Mouse (Mus musculus): ENCODE measurements around the gene Phactr1.

Gene Phactr1

GRCm38 (mm10) chr13:42680391-42680994 is at the start of gene Phactr1:
Phactr1 (plus strand) TSS chr13:42680623.
- DNase-seq (ENCODE audit: extremely low spot score, low spot score) = no peak

GRCm38 (mm10) chr13:42634908-42635307 is 45.5 kb upstream of the Phactr1 start:
- DNase-seq (ENCODE audit: extremely low spot score, low spot score) = no peak

- no peak for DNase-seq (ENCODE audit: extremely low spot score, low spot score)
These were observed 30.2 kb upstream of the Phactr1 start for GRCm38 (mm10) chr13:42650228-42650627.

- DNase-seq (ENCODE audit: extremely low spot score, low spot score) = no peak
These were observed 23.6 kb upstream of the Phactr1 start for GRCm38 (mm10) chr13:42656643-42657315.

GRCm38 (mm10) chr13:42671651-42672290 is 8.7 kb upstream of the Phactr1 start:
- no peak for DNase-seq (ENCODE audit: extremely low spot score, low spot score)

GRCm38 (mm10) chr13:42681299-42681698 is 876 bp downstream of the Phactr1 start:
- DNase-seq (ENCODE audit: extremely low spot score, low spot score) = no peak

- DNase-seq (ENCODE audit: extremely low spot score, low spot score) = no peak
These were observed 3.8 kb downstream of the Phactr1 start for GRCm38 (mm10) chr13:42684181-42684580.

- no peak for DNase-seq (ENCODE audit: extremely low spot score, low spot score)
These were observed 11.8 kb downstream of the Phactr1 start for GRCm38 (mm10) chr13:42692233-42692632.

GRCm38 (mm10) chr13:42696641-42697040 is 16.2 kb downstream of the Phactr1 start:
- no peak for DNase-seq (ENCODE audit: extremely low spot score, low spot score)

- peak; percentile 31 for DNase-seq (ENCODE audit: extremely low spot score, low spot score)
These were observed 28.7 kb downstream of the Phactr1 start for GRCm38 (mm10) chr13:42709148-42709547.

- DNase-seq (ENCODE audit: extremely low spot score, low spot score) = peak; percentile 43
These were observed 29.3 kb downstream of the Phactr1 start for GRCm38 (mm10) chr13:42709611-42710331.

- peak; percentile 77 for DNase-seq (ENCODE audit: extremely low spot score, low spot score)
These were observed 31.1 kb downstream of the Phactr1 start for GRCm38 (mm10) chr13:42711510-42711909.

- DNase-seq (ENCODE audit: extremely low spot score, low spot score) = peak; percentile 31
These were observed 39.0 kb downstream of the Phactr1 start for GRCm38 (mm10) chr13:42719401-42719800.

- no peak for DNase-seq (ENCODE audit: extremely low spot score, low spot score)
These were observed 39.7 kb downstream of the Phactr1 start for GRCm38 (mm10) chr13:42720135-42720534.

GRCm38 (mm10) chr13:42720648-42721047 is 40.2 kb downstream of the Phactr1 start:
- DNase-seq (ENCODE audit: extremely low spot score, low spot score) = no peak

- DNase-seq (ENCODE audit: extremely low spot score, low spot score) = no peak
These were observed 43.6 kb downstream of the Phactr1 start for GRCm38 (mm10) chr13:42724011-42724410.

GRCm38 (mm10) chr13:42725709-42726231 is 45.3 kb downstream of the Phactr1 start:
- no peak for DNase-seq (ENCODE audit: extremely low spot score, low spot score)

- no peak for DNase-seq (ENCODE audit: extremely low spot score, low spot score)
These were observed 57.1 kb downstream of the Phactr1 start for GRCm38 (mm10) chr13:42737486-42737885.

GRCm38 (mm10) chr13:42738152-42738551 is 57.7 kb downstream of the Phactr1 start:
- DNase-seq (ENCODE audit: extremely low spot score, low spot score) = no peak

GRCm38 (mm10) chr13:42742226-42742625 is 61.8 kb downstream of the Phactr1 start:
- DNase-seq (ENCODE audit: extremely low spot score, low spot score) = no peak

- DNase-seq (ENCODE audit: extremely low spot score, low spot score) = no peak
These were observed 64.0 kb downstream of the Phactr1 start for GRCm38 (mm10) chr13:42744467-42744866.

Data from neural tube, embryonic 10.5 days (tissue).